Mouse (Mus musculus) hindbrain, embryonic 16.5 days (tissue): Measurements from ENCODE around the gene B3gat2. TPM values are rescaled to one million over a fixed set of nuclear protein-coding genes. Genes with fewer than 3 reads are reported as not detected.
A peak's percentile ranks its signal among the peaks of the same experiment; 100 is the strongest.

ENCODE experiments used
- ATAC-seq: fragments of 200-750 bp; cut with Nextera tagmentation; 2 replicates; pipeline ENCODE4 v1.8.0; 2017; ENCODE audit warnings: moderate TSS enrichment, moderate library complexity
- H3K27ac ChIP-seq: fragments of 300-500 bp; sonication (generic); 2 replicates; pipeline ENCODE4 v1.5.1; 2014; ENCODE audit warnings: low read depth, mild to moderate bottlenecking, control low read depth, low read length, moderate library complexity
- H3K27me3 ChIP-seq: fragments of 300-500 bp; sonication (generic); replicated peaks from 2 replicates; pipeline ENCODE4 v1.6.1; 2014; ENCODE audit warnings: low read length; ENCODE audit not compliant: control insufficient read depth, insufficient read depth
- H3K36me3 ChIP-seq: fragments of 300-500 bp; sonication (generic); 2 replicates; pipeline ENCODE4 v1.6.1; 2014; ENCODE audit warnings: mild to moderate bottlenecking, low read length, moderate library complexity, mixed read lengths; ENCODE audit not compliant: control insufficient read depth, insufficient read depth
- H3K4me1 ChIP-seq: fragments of 300-500 bp; sonication (generic); 2 replicates; pipeline ENCODE4 v1.6.1; 2014; ENCODE audit warnings: low read depth, low read length; ENCODE audit not compliant: control insufficient read depth, insufficient read depth
- H3K4me2 ChIP-seq: fragments of 300-500 bp; sonication (generic); 2 replicates; pipeline ENCODE4 v1.6.1; 2014; ENCODE audit warnings: mild to moderate bottlenecking, low read length, control low read depth, moderate library complexity
- H3K4me3 ChIP-seq: fragments of 300-500 bp; sonication (generic); 2 replicates; pipeline ENCODE4 v1.5.1; 2014; ENCODE audit warnings: mild to moderate bottlenecking, low read length, control low read depth, moderate library complexity
- H3K9ac ChIP-seq: fragments of 300-500 bp; sonication (generic); 2 replicates; pipeline ENCODE4 v1.6.1; 2014; ENCODE audit warnings: low read depth, mild to moderate bottlenecking, control low read depth, low read length, moderate library complexity
- H3K9me3 ChIP-seq: fragments of 300-500 bp; sonication (generic); 2 replicates; pipeline ENCODE4 v1.6.1; 2014; ENCODE audit warnings: mild to moderate bottlenecking, low read length, moderate library complexity; ENCODE audit not compliant: control insufficient read depth
- WGBS: fragments of 180-500 bp; shearing (Covaris S2); extraction: QIAGEN DNeasy Blood & Tissue Kit; methylation state at CpG from one replicate; pipeline ENCODE4 v1.1.7; 2014; 5-methylcytosine and 5-hydroxymethylcytosine counted together
- polyA plus RNA-seq: library from polyadenylated mRNA; unstranded; fragments of >200 nt; fragmentation: Nextera tagmentation; extraction: Ambion mirVana; gene quantifications from 2 replicates; pipeline ENCODE4 v1.2.1, GENCODE M21; 2015

The B3gat2 gene
- 18.3 and 20.8 TPM in 2 replicates for polyA plus RNA-seq

DNA sequence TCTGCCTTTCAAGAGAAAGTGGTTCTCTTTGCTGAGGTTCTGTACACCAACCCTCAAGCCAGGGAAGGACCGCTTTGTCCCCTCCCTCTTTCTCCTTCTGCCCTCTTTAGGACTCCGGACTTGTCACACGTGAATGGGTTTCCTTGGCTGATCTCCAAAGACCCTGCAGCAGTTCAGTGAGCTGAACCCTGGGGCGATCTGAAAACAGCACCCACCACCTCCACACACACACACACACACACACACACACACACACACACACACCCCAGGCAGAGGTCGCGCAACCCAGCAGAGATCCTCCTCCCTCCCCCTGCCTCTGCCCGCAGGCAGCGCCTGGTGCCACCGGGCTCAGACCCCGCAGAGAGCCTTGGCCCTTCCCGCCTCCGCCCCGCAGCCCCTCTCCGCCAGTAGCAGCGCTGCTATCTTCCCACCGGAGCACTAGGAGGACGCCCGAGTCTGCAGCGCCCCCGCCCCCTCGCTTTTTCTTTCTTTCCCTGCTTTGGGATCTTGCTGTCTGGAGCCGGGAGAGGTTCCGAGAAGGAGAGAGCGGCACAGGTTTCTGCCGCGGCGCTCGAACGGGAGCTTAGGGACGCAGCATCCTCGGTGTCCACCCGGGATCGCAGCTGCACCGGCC lies at the start of gene B3gat2:
B3gat2 (plus strand) TSS at position 252 of the 634 bp plus-strand sequence.
- peak within 1 kb of the TSS; percentile 55 for H3K4me3 ChIP-seq
- peak; percentile 67 for ATAC-seq
- H3K27ac ChIP-seq, result peak within 1 kb of the TSS; percentile 84
- H3K4me2 ChIP-seq, result peak within 1 kb of the TSS; percentile 89
- no peaks in the 10 kb centered on the region for H3K9me3 ChIP-seq
- H3K4me1 ChIP-seq, result peaks cover 16% of the 10 kb centered on the region
- H3K27me3 ChIP-seq, result peaks cover 4% of the 10 kb centered on the region; the same call in 1 of the 2 replicates
- no peaks in the 10 kb centered on the region for H3K36me3 ChIP-seq
- WGBS, result under 1% methylated on average over 34 of the region's 34 CpGs
- H3K9ac ChIP-seq, result peak within 1 kb of the TSS; percentile 66

GRCm38 (mm10) chr1:23720326-23720725 lies 41.2 kb upstream of the B3gat2 start:
- Histone ChIP-seq H3K4me3 (no peak overlapping the region), H3K27me3 (no peaks in the 10 kb centered on the region), H3K27ac (no peak overlapping the region), H3K36me3 (no peaks in the 10 kb centered on the region), H3K9me3 (no peaks in the 10 kb centered on the region), H3K4me1 (no peaks in the 10 kb centered on the region), H3K4me2 (no peak overlapping the region), H3K9ac (no peak overlapping the region)
- WGBS, result 85% methylated on average over 8 of the region's 8 CpGs
- ATAC-seq, result no peak

DNA sequence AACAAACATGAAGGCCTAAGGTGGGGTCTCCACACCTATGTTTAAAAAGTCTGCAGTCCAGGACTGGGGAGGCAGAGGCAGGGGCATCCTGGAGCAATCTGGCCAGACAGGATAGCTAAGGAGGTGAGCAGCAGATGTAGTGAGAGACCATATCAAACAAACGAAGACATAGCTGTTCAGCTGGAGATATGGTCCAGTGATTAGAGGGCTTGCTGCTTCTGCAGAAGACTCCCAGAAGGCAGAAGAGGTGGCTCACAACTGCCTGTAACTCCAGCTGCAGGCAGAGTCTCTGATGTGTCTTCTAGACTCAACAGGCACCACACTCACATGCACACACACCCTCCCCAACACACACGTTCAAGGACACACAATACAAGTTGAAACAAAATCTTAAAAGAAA lies 40.5 kb upstream of the B3gat2 start:
- Histone ChIP-seq H3K36me3 (no peaks in the 10 kb centered on the region), H3K9me3 (no peaks in the 10 kb centered on the region), H3K9ac (no peak overlapping the region), H3K4me2 (no peak overlapping the region), H3K27ac (no peak overlapping the region), H3K4me3 (no peak overlapping the region), H3K27me3 (no peaks in the 10 kb centered on the region), H3K4me1 (no peaks in the 10 kb centered on the region)
- WGBS, result 77% methylated on average over 2 of the region's 2 CpGs
- ATAC-seq, result no peak

DNA sequence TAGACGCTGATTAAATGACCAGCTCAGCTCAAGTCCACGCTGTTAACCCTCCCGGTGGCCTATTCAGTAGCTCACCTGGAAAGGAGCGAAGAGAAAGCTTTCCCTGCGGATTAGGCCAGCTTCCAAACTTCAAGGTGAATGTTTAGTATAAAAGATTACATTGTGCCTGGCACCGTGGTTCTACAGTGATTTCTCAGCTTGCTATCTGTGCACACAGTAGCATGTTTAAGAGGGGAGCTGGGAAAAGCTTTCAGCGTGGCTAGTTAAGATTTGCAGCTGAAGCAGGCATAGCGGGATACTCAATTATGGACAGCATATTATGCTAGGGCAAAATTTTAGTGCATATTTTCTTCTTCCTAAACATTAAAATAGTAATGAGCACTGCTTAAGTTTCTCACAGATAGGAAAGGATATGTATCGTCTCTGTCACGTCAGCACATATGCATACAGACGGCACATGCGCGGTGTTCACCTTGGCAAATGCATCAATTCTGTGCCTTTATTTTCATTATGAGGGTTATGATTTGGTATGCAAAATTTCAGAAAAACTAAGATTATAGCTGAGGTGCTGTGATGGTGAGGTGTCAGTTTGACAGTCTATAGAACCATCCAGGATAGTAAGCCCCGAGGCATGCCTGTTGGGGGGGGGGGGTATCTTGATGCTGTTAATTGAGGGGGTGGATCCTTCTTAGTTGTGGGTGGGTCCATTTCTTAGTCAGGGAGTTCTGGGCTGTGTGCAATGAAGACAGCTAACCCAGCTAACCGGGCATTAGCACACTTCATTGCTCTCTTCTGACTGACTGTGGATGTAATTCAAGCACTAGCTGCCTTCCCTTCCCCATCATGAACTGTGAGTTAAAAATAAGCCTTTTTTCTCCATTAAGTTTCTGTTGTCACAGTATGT lies 38.8 kb upstream of the B3gat2 start:
- Histone ChIP-seq H3K36me3 (no peaks in the 10 kb centered on the region), H3K4me2 (no peak overlapping the region), H3K27ac (no peak overlapping the region), H3K27me3 (no peaks in the 10 kb centered on the region), H3K9ac (no peak overlapping the region), H3K4me1 (no peaks in the 10 kb centered on the region), H3K4me3 (no peak overlapping the region), H3K9me3 (no peaks in the 10 kb centered on the region)
- 67% methylated on average over 15 of the region's 15 CpGs for WGBS
- 0 out of 2 replicates have a peak, but pooled peaks have one; percentile 17 for ATAC-seq

GRCm38 (mm10) chr1:23731324-23731723 lies 30.2 kb upstream of the B3gat2 start:
- Histone ChIP-seq H3K4me2 (no peak overlapping the region), H3K4me1 (no peaks in the 10 kb centered on the region), H3K9ac (no peak overlapping the region), H3K9me3 (no peaks in the 10 kb centered on the region), H3K27me3 (no peaks in the 10 kb centered on the region), H3K36me3 (no peaks in the 10 kb centered on the region), H3K27ac (no peak overlapping the region), H3K4me3 (no peak overlapping the region)
- WGBS, result 90% methylated on average over 5 of the region's 5 CpGs
- no peak for ATAC-seq

GRCm38 (mm10) chr1:23750864-23751532 lies 10.6 kb upstream of the B3gat2 start:
- 55% methylated on average over 3 of the region's 3 CpGs for WGBS
- no peak overlapping the region for H3K27ac ChIP-seq
- ATAC-seq, result no peak
- H3K27me3 ChIP-seq, result no peaks in the 10 kb centered on the region
- no peaks in the 10 kb centered on the region for H3K36me3 ChIP-seq
- no peaks in the 10 kb centered on the region for H3K9me3 ChIP-seq
- no peak overlapping the region for H3K4me3 ChIP-seq
- H3K9ac ChIP-seq, result no peak overlapping the region
- no peaks in the 10 kb centered on the region for H3K4me1 ChIP-seq
- H3K4me2 ChIP-seq, result no peak overlapping the region

DNA sequence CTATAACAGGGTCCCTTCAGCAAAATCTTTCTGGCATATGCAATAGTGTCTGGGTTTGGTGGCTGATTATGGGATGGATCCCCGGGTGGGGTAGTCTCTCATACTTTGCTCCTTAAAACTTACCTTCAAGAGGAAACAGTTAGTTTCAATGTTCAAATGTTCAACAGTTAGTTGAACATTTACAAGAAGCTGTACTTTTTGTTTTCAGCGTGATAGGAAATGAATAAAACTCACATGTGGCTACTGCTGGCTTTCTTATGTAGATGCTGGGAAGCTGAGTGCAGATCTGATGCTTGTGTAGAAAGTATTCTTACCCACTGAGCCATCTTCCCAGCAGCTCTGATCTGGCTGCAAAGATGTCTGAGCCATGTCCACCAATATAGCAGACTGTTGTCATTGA lies 8.5 kb upstream of the B3gat2 start:
- H3K27me3 ChIP-seq, result no peaks in the 10 kb centered on the region
- no peaks in the 10 kb centered on the region for H3K4me1 ChIP-seq
- WGBS, result 81% methylated on average over 2 of the region's 2 CpGs
- no peak overlapping the region for H3K9ac ChIP-seq
- H3K27ac ChIP-seq, result no peak overlapping the region
- H3K9me3 ChIP-seq, result no peaks in the 10 kb centered on the region
- ATAC-seq, result no peak
- no peak overlapping the region for H3K4me2 ChIP-seq
- no peak overlapping the region for H3K4me3 ChIP-seq
- no peaks in the 10 kb centered on the region for H3K36me3 ChIP-seq

DNA sequence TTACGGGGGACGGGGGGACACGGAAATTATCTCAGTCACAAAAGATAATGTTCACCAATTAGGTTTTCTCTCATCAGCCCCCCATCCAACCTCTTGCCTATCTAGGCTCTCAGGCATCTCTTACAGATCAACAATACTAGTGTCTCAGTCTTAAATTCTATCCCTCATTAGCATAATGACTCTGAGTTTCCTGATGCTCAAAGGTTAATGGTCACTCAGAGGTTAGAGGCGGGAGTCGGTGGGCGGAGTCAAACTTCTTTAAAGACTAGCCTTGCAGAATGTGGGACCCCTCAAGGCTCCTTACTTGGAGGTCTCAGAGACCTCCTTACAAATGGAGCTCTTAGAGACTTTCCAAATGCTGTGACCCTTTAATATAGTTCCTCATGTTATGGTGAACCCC lies 8.0 kb upstream of the B3gat2 start:
- H3K27me3 ChIP-seq, result no peaks in the 10 kb centered on the region
- no peaks in the 10 kb centered on the region for H3K4me1 ChIP-seq
- H3K36me3 ChIP-seq, result no peaks in the 10 kb centered on the region
- H3K4me2 ChIP-seq, result no peak overlapping the region
- no peak overlapping the region for H3K4me3 ChIP-seq
- H3K9ac ChIP-seq, result no peak overlapping the region
- no peaks in the 10 kb centered on the region for H3K9me3 ChIP-seq
- WGBS, result 89% methylated on average over 6 of the region's 6 CpGs
- H3K27ac ChIP-seq, result no peak overlapping the region
- no peak for ATAC-seq

GRCm38 (mm10) chr1:23754340-23754739 lies 7.2 kb upstream of the B3gat2 start:
- ATAC-seq, result no peak
- Histone ChIP-seq H3K36me3 (no peaks in the 10 kb centered on the region), H3K4me1 (no peaks in the 10 kb centered on the region), H3K9ac (no peak overlapping the region), H3K27ac (no peak overlapping the region), H3K9me3 (no peaks in the 10 kb centered on the region), H3K4me2 (no peak overlapping the region), H3K27me3 (no peaks in the 10 kb centered on the region), H3K4me3 (no peak overlapping the region)
- 53% methylated on average over 1 of the region's 1 CpGs for WGBS
